Mouse (Mus musculus): ENCODE measurements at regions not wholly inside any gene's neighbourhood (a gene's known extent, or its start where the extent isn't known, plus 50 kb on each side); places are given as distances from the start of the nearest gene placed in this dataset.

- no peak for DNase-seq
These were observed 233.8 kb upstream of the Atp11b start for GRCm38 (mm10) chr3:35520131-35520530.

- DNase-seq = no peak
These were observed 206.2 kb upstream of the Atp11b start for GRCm38 (mm10) chr3:35547696-35548095.

- DNase-seq = no peak
These were observed 202.1 kb upstream of the Atp11b start for GRCm38 (mm10) chr3:35551791-35552190.

- DNase-seq = no peak
These were observed 193.5 kb upstream of the Atp11b start for GRCm38 (mm10) chr3:35560425-35560824.

GRCm38 (mm10) chr3:35574402-35574801 is 179.5 kb upstream of the Atp11b start:
- no peak for DNase-seq

Small RNAs in the stretch of these regions (microRNA-seq; reads per million reads assigned to microRNA genes)
- gene Gm25442 = 0 reads per million in 2 experiments
